Mouse (Mus musculus) G1E (cell line): ENCODE results near the gene Mlxip.

Experiments used
- CTCF ChIP-seq: IDR thresholded peaks from 2 replicates; pipeline ENCODE4 v1.5.1; 2012; ENCODE audit warnings: low read depth, low read length, inconsistent platforms, mixed read lengths
- GATA1 ChIP-seq: IDR thresholded peaks from 2 replicates; pipeline ENCODE4 v1.6.1; 2012; ENCODE audit warnings: borderline replicate concordance, low read length, inconsistent platforms, mixed read lengths
- POLR2AphosphoS5 ChIP-seq: IDR thresholded peaks from 2 replicates; pipeline ENCODE4 v1.6.1; 2012; ENCODE audit warnings: low read depth, low read length, inconsistent platforms; ENCODE audit not compliant: insufficient replicate concordance

GRCm38 (mm10) chr5:123444849-123445334 lies 50.3 kb downstream of the Mlxip start:
- TF ChIP-seq GATA1 (no peak), CTCF (no peak), POLR2AphosphoS5 (no peak)
